Mouse (Mus musculus): Measurements from ENCODE around the gene Dhodh. TPM values are rescaled to one million over a fixed set of nuclear protein-coding genes. Genes with fewer than 3 reads are reported as not detected.

Gene Dhodh
- total RNA-seq (2014; rRNA removed; ENCODE audit: low replicate concordance) (47.8 and 77.9 TPM in 2 replicates), polyA plus RNA-seq (2015; fragmentation: Nextera tagmentation; extraction: Ambion mirVana) (25.7 and 26.4 TPM in 2 replicates)

DNA sequence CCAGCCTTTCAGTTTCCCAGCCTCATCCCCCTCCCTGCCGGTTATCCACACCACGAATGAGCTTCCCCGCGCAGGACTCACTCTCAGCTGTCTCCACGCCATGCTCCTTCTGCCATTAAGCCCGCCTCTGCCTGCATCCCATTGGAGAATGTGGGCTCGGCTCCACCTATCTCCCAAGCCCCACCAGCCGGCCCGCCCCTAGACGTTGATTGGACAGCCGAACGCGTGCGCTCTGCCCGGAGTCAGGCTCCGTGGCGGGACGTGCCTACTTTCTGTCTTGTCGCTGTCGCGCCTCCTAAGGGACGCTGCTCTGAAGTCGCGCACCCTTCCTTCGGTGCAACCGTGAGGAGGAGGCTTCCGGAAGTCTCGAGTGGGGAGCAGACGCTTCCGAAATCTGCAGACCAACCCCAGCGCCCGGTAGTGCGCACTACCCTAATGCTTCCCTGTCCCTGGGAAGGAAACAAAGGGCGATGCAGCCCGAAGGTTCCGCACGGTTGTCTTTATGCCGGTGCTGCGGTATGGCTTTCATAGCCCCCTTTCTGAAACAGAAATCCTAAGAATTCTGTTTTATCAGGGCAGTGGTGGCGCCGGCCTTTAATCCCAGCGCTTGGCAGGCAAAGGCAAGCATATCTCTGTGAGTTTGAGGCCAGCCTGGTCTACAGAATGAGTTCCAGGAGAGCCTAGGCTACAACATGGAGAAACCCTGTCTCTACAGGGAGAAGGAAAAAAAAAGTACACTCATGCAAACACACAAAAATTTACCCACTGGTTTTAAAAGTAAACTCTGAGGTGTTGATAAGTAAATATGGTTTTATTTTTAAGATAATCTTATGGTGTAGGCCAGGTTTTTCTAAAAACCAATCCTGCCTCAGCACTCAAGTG lies at the start of gene Dhodh:
Gene Dhodh (minus strand): TSS at position 403 of the 882 bp plus-strand sequence.
- peak; percentile 97 for ATAC-seq (ENCODE audit: insufficient read depth, low read depth)
- peaks cover 14% of the 10 kb centered on the region for H3K36me3 ChIP-seq (replicated peaks; ENCODE audit: control insufficient read depth, insufficient read depth, low read length)
- under 1% methylated on average over 42 of the region's 42 CpGs for WGBS
- no peaks in the 10 kb centered on the region for H3K27me3 ChIP-seq (ENCODE audit: control insufficient read depth, insufficient read depth, low read length)
- H3K4me2 ChIP-seq (ENCODE audit: low read depth, low read length) = peak within 1 kb of the TSS; percentile 90
- peak; percentile 94 for DNase-seq (ENCODE audit: low spot score)
- H3K9ac ChIP-seq (replicated peaks; ENCODE audit: low read depth, low read length) = peak within 1 kb of the TSS; percentile 63
- H3K27ac ChIP-seq (ENCODE audit: low read depth) = peak within 1 kb of the TSS; percentile 99
- no peaks in the 10 kb centered on the region for H3K9me3 ChIP-seq (replicated peaks; ENCODE audit: control insufficient read depth, low read length)
- H3K4me3 ChIP-seq (ENCODE audit: low read depth, low read length) = peak within 1 kb of the TSS; percentile 69
- TF ChIP-seq EP300 (IDR thresholded peaks at IDR 0.05; ENCODE audit: low read depth) (peak; percentile 69; the same call in 1 of the 2 replicates), CTCF (IDR thresholded peaks at IDR 0.05; ENCODE audit: low read depth) (peak; percentile 21; the same call in 1 of the 2 replicates)
- H3K4me1 ChIP-seq (ENCODE audit: control insufficient read depth, insufficient read depth) = peaks cover 10% of the 10 kb centered on the region; the same call in 1 of the 2 replicates

DNA sequence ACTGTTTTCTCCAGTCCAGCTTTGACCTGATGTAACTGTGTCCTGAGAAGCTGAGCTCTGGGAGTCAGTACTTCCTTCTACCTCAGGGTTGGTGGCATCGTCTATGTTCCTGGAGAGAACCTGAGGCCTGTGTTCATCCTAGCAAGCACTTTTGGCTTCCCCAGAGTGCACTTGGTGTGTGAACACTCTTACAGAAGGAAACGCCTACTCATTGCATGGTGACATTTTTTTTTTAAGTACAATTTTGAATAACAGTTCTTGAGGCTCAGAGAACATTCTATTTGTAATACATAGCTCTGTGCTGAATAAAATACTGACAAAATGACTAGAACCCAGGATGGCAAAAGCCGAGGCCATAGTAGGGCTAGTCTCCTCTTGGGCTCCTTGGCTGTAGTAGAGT lies 48.4 kb upstream of the Dhodh start:
- TF ChIP-seq EP300 (IDR thresholded peaks at IDR 0.05; ENCODE audit: low read depth) (no peak), CTCF (IDR thresholded peaks at IDR 0.05; ENCODE audit: low read depth) (no peak)
- no peaks in the 10 kb centered on the region for H3K9me3 ChIP-seq (replicated peaks; ENCODE audit: control insufficient read depth, low read length)
- H3K4me3 ChIP-seq (ENCODE audit: low read depth, low read length) = no peak overlapping the region
- no peaks in the 10 kb centered on the region for H3K36me3 ChIP-seq (replicated peaks; ENCODE audit: control insufficient read depth, insufficient read depth, low read length)
- no peaks in the 10 kb centered on the region for H3K4me1 ChIP-seq (ENCODE audit: control insufficient read depth, insufficient read depth)
- H3K27me3 ChIP-seq (ENCODE audit: control insufficient read depth, insufficient read depth, low read length) = no peaks in the 10 kb centered on the region
- no peak overlapping the region for H3K27ac ChIP-seq (ENCODE audit: low read depth)
- no peak overlapping the region for H3K9ac ChIP-seq (replicated peaks; ENCODE audit: low read depth, low read length)
- WGBS = 73% methylated on average over 3 of the region's 3 CpGs
- H3K4me2 ChIP-seq (ENCODE audit: low read depth, low read length) = no peak overlapping the region
- ATAC-seq (ENCODE audit: insufficient read depth, low read depth) = no peak
- no peak for DNase-seq (ENCODE audit: low spot score)

DNA sequence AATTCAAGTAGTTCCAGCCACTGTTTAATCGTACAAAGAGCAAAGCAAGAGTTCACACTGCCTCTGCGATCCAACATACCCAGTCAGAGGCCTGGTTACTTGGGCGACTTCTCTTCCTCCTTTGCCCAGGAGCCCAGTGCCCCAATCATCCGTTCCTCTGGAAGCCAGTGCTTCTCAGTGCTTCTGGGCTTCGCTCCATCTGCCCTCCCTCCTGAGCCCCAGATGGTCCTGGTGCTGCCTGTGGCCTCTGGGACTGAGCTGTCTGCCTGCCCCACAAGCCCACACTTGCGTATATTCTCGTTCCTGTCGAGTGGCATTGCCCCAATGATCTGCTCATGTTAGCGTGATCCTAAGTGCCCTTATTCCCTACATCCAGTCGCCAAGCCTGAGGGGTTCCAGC lies 42.3 kb upstream of the Dhodh start:
- H3K36me3 ChIP-seq (replicated peaks; ENCODE audit: control insufficient read depth, insufficient read depth, low read length) = no peaks in the 10 kb centered on the region
- no peak for ATAC-seq (ENCODE audit: insufficient read depth, low read depth)
- no peaks in the 10 kb centered on the region for H3K27me3 ChIP-seq (ENCODE audit: control insufficient read depth, insufficient read depth, low read length)
- no peaks in the 10 kb centered on the region for H3K4me1 ChIP-seq (ENCODE audit: control insufficient read depth, insufficient read depth)
- H3K4me2 ChIP-seq (ENCODE audit: low read depth, low read length) = no peak overlapping the region
- H3K9me3 ChIP-seq (replicated peaks; ENCODE audit: control insufficient read depth, low read length) = no peaks in the 10 kb centered on the region
- no peak overlapping the region for H3K4me3 ChIP-seq (ENCODE audit: low read depth, low read length)
- TF ChIP-seq CTCF (IDR thresholded peaks at IDR 0.05; ENCODE audit: low read depth) (no peak), EP300 (IDR thresholded peaks at IDR 0.05; ENCODE audit: low read depth) (no peak)
- H3K9ac ChIP-seq (replicated peaks; ENCODE audit: low read depth, low read length) = no peak overlapping the region
- no peak overlapping the region for H3K27ac ChIP-seq (ENCODE audit: low read depth)
- no peak for DNase-seq (ENCODE audit: low spot score)
- WGBS = 78% methylated on average over 10 of the region's 10 CpGs

DNA sequence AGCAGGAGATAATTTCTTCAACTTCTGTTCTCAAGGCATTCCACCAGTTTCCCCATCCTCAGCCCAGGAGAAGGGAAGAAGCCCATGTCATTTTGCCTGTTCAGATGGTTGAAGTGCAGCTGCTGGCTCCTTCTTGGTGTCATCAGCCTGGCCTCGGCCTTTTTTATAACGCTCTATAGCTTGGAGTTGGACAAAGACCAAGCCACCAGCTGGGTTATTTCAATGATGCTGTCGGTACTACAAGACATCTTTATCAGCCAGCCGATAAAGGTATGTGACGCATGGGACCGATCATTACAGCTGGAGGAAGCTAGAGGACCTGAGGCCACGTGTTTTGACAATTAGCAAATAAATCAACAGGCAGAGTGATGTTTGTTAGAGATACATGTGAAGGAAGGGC lies 40.0 kb upstream of the Dhodh start:
- Histone ChIP-seq H3K4me2 (ENCODE audit: low read depth, low read length) (no peak overlapping the region), H3K4me3 (ENCODE audit: low read depth, low read length) (no peak overlapping the region), H3K27me3 (ENCODE audit: control insufficient read depth, insufficient read depth, low read length) (no peaks in the 10 kb centered on the region), H3K36me3 (replicated peaks; ENCODE audit: control insufficient read depth, insufficient read depth, low read length) (no peaks in the 10 kb centered on the region), H3K27ac (ENCODE audit: low read depth) (no peak overlapping the region), H3K4me1 (ENCODE audit: control insufficient read depth, insufficient read depth) (no peaks in the 10 kb centered on the region), H3K9me3 (replicated peaks; ENCODE audit: control insufficient read depth, low read length) (no peaks in the 10 kb centered on the region), H3K9ac (replicated peaks; ENCODE audit: low read depth, low read length) (no peak overlapping the region)
- no peak for ATAC-seq (ENCODE audit: insufficient read depth, low read depth)
- WGBS = 26% methylated on average over 7 of the region's 7 CpGs
- DNase-seq (ENCODE audit: low spot score) = no peak
- TF ChIP-seq CTCF (IDR thresholded peaks at IDR 0.05; ENCODE audit: low read depth) (no peak), EP300 (IDR thresholded peaks at IDR 0.05; ENCODE audit: low read depth) (no peak)

DNA sequence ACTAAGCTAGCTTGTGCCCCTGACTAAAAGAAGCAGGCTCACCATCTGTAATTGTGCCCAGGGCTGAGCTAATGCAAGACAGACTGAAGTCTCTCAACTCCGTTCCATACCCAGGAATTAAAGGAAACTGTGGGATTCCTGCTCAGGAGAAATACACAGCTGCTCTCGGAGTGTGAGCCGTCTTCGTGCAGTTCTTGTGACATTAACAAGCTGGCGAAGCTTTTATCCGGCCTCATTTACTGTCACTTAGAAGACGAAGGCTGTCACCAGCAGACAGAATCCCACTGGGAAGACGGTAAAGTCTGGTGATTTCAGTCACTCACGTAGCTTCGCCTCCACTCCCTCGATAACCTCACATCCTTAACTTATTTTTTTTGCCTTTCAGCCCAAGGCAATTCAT lies 38.9 kb upstream of the Dhodh start:
- Histone ChIP-seq H3K27me3 (ENCODE audit: control insufficient read depth, insufficient read depth, low read length) (no peaks in the 10 kb centered on the region), H3K4me2 (ENCODE audit: low read depth, low read length) (no peak overlapping the region), H3K4me1 (ENCODE audit: control insufficient read depth, insufficient read depth) (no peaks in the 10 kb centered on the region), H3K27ac (ENCODE audit: low read depth) (no peak overlapping the region), H3K9ac (replicated peaks; ENCODE audit: low read depth, low read length) (no peak overlapping the region), H3K36me3 (replicated peaks; ENCODE audit: control insufficient read depth, insufficient read depth, low read length) (no peaks in the 10 kb centered on the region), H3K4me3 (ENCODE audit: low read depth, low read length) (no peak overlapping the region), H3K9me3 (replicated peaks; ENCODE audit: control insufficient read depth, low read length) (no peaks in the 10 kb centered on the region)
- ATAC-seq (ENCODE audit: insufficient read depth, low read depth) (no peak), DNase-seq (ENCODE audit: low spot score) (no peak)
- TF ChIP-seq CTCF (IDR thresholded peaks at IDR 0.05; ENCODE audit: low read depth) (no peak), EP300 (IDR thresholded peaks at IDR 0.05; ENCODE audit: low read depth) (no peak)
- WGBS = 53% methylated on average over 11 of the region's 11 CpGs

All from heart, postnatal 0 days (tissue).